Mouse (Mus musculus) right cerebral cortex, adult 18-20 months (tissue): Measurements from ENCODE around the gene Camk1d.
A peak's percentile ranks its signal among the peaks of the same experiment; 100 is the strongest.
"Not testable (repeated sequence)": the region's sequence is repeated elsewhere in the genome, so short reads cannot be mapped to it uniquely, and the experiment has no call there.

Source experiments
- DNase-seq: peaks from one replicate; pipeline ENCODE4 v3.0.0; 2022; ENCODE audit warnings: mixed read lengths

Camk1d gene

GRCm38 (mm10) chr2:5561446-5561845 is 152.9 kb downstream of the Camk1d start:
- DNase-seq: no peak

DNA sequence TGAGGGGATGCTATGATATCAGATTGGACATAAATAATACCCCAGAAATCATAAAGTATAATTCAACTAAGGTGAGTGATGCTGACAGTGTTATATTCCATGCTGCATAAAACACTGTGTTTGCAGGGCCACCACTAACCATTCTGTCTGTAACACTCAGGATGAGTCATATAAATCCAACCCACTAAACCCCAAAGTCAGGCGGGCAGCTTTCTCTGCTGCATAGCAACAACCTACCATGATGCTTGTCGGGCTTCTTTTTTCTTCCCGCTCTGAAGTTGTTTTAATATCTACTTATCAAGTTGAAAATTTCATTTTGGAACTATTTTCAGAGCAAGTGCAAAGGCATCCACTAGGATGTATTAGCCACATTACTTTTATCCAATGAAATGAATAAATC is 161.1 kb downstream of the Camk1d start:
- peak; percentile 69 for DNase-seq

GRCm38 (mm10) chr2:5551758-5552255 is 162.5 kb downstream of the Camk1d start:
- no peak for DNase-seq

GRCm38 (mm10) chr2:5549334-5549733 is 165.0 kb downstream of the Camk1d start:
- DNase-seq: no peak

- DNase-seq: peak; percentile 63
These were observed 165.4 kb downstream of the Camk1d start for GRCm38 (mm10) chr2:5548872-5549271.

DNA sequence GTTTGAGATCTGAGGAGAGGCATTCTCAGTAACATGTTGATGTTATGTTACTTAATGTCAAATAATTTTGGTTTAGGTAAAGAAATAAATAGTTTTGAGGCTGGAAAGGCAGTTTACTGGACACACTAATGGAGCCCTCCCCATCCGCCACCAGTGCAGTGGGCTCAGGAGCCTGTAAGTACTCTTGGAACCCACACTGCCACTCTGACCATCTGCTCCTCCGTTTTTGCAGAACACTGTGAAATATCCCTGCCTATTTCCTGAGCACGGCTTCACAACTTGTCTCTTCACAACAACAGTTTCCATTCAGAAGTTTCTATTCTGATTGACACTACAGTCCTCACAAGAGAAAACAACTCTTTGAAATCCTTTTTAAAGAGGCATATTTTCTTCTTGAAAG is 173.4 kb downstream of the Camk1d start:
- DNase-seq: peak; percentile 61

DNA sequence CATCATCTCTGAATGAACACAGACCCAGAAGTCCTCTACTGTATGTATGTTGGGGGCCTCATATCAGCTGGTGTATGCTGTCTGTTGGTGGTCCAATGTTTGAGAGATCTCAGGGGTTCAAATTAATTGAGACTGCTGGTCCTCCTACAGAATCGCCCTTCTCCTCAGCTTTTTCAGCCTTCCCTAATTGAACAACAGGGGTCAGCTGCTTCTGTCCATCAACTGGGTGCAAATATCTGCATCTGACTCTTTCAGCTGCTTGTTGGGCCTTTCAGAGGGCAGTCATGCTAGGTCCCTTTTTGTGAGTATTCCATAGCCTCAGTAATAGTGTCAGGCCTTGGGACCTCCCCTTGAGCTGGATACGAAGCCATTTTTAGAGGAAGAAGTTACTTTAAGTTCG is 174.4 kb downstream of the Camk1d start:
- DNase-seq: not testable (repeated sequence)

- peak; percentile 70 for DNase-seq
These were observed 180.4 kb downstream of the Camk1d start for GRCm38 (mm10) chr2:5533868-5534267.

GRCm38 (mm10) chr2:5529992-5530391 is 184.3 kb downstream of the Camk1d start:
- no peak for DNase-seq

GRCm38 (mm10) chr2:5519221-5519669 is 195.1 kb downstream of the Camk1d start:
- DNase-seq: peak; percentile 40

DNA sequence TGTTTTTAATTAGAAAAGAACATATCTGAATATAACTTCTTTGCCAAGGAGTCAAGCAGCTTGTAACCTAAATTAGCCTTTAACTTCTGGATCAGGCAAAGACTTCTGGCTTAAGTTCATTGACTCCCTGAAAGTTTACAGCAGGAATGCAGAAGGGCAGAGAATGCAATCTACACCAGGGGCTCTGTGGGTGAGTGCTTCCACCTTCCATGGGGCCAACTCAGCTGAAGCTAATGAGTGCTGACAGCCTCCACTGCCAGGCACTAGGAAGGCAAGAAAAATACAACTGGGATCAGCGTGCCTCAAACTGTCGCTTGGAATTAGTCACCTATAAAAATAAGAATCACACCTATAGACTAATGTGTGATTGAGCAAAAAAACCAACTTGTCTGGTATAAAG is 199.2 kb downstream of the Camk1d start:
- DNase-seq: no peak

GRCm38 (mm10) chr2:5514095-5514494 is 200.2 kb downstream of the Camk1d start:
- no peak for DNase-seq

GRCm38 (mm10) chr2:5513621-5514020 is 200.7 kb downstream of the Camk1d start:
- DNase-seq: no peak

DNA sequence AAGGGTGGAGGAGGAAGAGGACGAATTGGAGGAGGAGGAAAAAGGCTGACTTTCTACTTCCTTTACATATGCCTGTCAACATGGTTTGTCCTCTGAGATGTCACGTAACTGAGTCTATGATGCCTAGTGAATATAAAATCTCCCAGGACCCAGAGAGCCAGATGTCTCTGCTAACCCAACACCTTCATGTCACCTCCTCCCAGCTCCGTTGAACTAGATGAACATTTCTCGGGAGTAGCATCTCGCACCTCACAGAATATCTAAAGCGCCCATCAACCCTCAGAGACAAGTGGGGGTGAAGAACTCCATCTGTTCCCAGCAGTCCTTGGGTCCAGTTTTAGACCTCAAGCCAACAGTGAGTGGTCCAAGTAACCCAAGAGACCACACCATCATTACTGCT is 204.3 kb downstream of the Camk1d start:
- no peak for DNase-seq

GRCm38 (mm10) chr2:5499620-5500019 is 214.7 kb downstream of the Camk1d start:
- no peak for DNase-seq

DNA sequence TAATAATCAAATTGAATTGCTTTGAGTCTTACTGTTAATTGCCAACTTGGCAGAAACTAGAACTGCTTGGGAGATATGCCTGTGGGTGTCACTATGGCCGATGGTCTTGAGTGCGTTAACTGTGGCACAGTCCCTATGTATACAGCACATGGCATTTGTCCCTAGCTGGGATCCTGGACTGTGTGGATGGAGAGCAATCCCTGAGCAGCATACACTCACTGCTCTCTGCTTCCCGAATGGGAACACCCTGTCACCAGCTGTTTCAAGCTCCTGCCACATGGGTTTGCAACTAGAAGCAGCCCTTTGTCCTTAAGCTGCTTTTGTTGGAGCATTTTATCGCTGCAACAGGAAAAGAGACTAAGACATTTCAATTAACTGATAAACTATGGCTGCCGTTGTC is 224.4 kb downstream of the Camk1d start:
- DNase-seq: no peak

DNA sequence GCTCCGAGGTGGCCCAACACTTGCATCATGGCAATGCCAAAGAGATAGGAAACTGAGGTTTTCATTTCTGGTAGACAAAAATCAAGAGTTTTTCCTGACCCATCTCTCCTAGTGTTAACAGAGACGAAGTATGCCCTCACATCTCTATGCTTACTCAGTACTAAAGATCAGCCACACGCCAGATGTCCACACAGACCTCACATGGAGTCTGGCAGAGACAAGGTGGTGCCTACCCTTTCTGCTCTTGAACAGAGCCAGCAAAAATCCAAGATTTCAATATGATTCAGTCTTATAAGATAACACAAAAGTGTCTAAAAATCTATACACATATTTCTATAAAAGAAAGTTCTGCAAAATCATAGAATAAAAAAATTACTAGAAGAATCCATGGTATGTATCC is 227.0 kb downstream of the Camk1d start:
- DNase-seq: no peak

GRCm38 (mm10) chr2:5486663-5487062 is 227.7 kb downstream of the Camk1d start:
- DNase-seq: no peak

DNA sequence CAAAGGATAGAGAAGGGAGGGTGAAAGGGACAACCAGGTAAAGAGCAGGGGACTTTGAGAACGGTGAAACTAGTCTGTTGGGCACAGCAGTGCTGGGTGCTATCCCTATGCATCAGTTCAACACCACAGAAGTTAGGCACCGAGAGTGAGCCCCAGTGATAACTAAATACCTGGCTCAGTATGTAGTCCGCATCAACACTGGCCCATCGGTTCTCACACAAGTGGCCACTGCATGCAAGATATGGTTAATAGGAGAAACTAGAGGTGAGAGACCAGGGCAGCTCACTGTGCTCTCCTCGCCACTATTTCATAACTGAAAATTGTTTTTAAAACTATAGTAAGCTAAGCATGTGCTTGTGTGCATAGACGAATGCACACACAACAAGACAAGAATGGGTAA is 228.5 kb downstream of the Camk1d start:
- no peak for DNase-seq

GRCm38 (mm10) chr2:5479886-5480285 is 234.4 kb downstream of the Camk1d start:
- no peak for DNase-seq

DNA sequence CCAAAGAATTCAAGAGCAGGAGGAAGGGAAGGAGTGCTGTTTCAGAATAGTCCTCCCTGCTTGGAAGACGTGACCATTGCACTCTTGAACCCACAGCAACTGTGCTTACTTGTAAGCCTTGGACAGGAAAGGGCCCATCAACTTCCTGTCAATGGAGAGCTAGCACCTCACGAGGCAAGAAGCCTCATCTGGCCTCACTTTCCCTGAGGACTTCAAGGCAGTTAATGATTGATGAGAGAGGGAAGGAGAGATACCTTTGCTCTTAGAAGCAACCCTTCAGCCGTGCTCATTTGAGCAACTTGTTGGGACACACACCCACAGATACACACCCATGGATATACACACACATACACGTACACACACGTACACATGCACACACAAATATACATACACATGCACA is 235.6 kb downstream of the Camk1d start:
- no peak for DNase-seq

- DNase-seq: no peak
These were observed 236.1 kb downstream of the Camk1d start for GRCm38 (mm10) chr2:5478256-5478655.

- no peak for DNase-seq
These were observed 236.8 kb downstream of the Camk1d start for GRCm38 (mm10) chr2:5477525-5477924.

GRCm38 (mm10) chr2:5469366-5469941 is 244.9 kb downstream of the Camk1d start:
- peak; percentile 52 for DNase-seq

- no peak for DNase-seq
These were observed 246.8 kb downstream of the Camk1d start for GRCm38 (mm10) chr2:5467537-5467936.
